Mouse (Mus musculus): ENCODE data around the gene 3110009E18Rik. TPM values are rescaled to one million over a fixed set of nuclear protein-coding genes. Genes with fewer than 3 reads are reported as not detected.
"Not testable (repeated sequence)": the region's sequence is repeated elsewhere in the genome, so short reads cannot be mapped to it uniquely, and the experiment has no call there.

3110009E18Rik gene
- polyA plus RNA-seq, 1 experiment from 2014 or later, result 22.2 TPM

GRCm38 (mm10) chr1:120082957-120083585 is 37.9 kb upstream of the 3110009E18Rik start:
- Histone ChIP-seq H3K9ac (ENCODE audit: low read depth, low read length) (no peak overlapping the region), H3K27ac (ENCODE audit: low read depth, low read length) (no peak overlapping the region)

GRCm38 (mm10) chr1:120083921-120084517 is 37.0 kb upstream of the 3110009E18Rik start:
- Histone ChIP-seq H3K27me3 (ENCODE audit: control insufficient read depth, insufficient read depth, low read length) (no peaks in the 10 kb centered on the region), H3K9ac (ENCODE audit: low read depth, low read length) (no peak overlapping the region), H3K4me2 (replicated peaks; ENCODE audit: low read depth, low read length) (no peak overlapping the region), H3K4me1 (ENCODE audit: control insufficient read depth, insufficient read depth, low read length) (0 out of 2 replicates have a peak, but pooled peaks cover 7% of the 10 kb centered on the region), H3K36me3 (ENCODE audit: control insufficient read depth, insufficient read depth, low read length) (no peaks in the 10 kb centered on the region), H3K27ac (ENCODE audit: low read depth, low read length) (no peak overlapping the region), H3K4me3 (ENCODE audit: low read length) (no peak overlapping the region), H3K9me3 (ENCODE audit: control insufficient read depth, low read length) (no peaks in the 10 kb centered on the region)
- no peak for ATAC-seq (ENCODE audit: low FRiP score, low TSS enrichment)
- WGBS, result 58% methylated on average over 5 of the region's 5 CpGs

More at GRCm38 (mm10) chr1:120082957-120083585, 37.9 kb upstream of the 3110009E18Rik start:
- no peaks in the 10 kb centered on the region for H3K27me3 ChIP-seq (ENCODE audit: control insufficient read depth, insufficient read depth, low read length)
- H3K36me3 ChIP-seq (ENCODE audit: control insufficient read depth, insufficient read depth, low read length), result no peaks in the 10 kb centered on the region
- ATAC-seq (ENCODE audit: low FRiP score, low TSS enrichment), result peak; percentile 66
- WGBS, result 25% methylated on average over 7 of the region's 7 CpGs
- H3K4me3 ChIP-seq (ENCODE audit: low read length), result no peak overlapping the region
- H3K4me1 ChIP-seq (ENCODE audit: control insufficient read depth, insufficient read depth, low read length), result 0 out of 2 replicates have a peak, but pooled peaks cover 7% of the 10 kb centered on the region
- H3K9me3 ChIP-seq (ENCODE audit: control insufficient read depth, low read length), result no peaks in the 10 kb centered on the region
- H3K4me2 ChIP-seq (replicated peaks; ENCODE audit: low read depth, low read length), result peak overlapping the region; percentile 21; the same call in 1 of the 2 replicates

GRCm38 (mm10) chr1:120085696-120086095 is 35.3 kb upstream of the 3110009E18Rik start:
- Histone ChIP-seq H3K4me1 (ENCODE audit: control insufficient read depth, insufficient read depth, low read length) (0 out of 2 replicates have a peak, but pooled peaks cover 7% of the 10 kb centered on the region), H3K27me3 (ENCODE audit: control insufficient read depth, insufficient read depth, low read length) (no peaks in the 10 kb centered on the region), H3K9me3 (ENCODE audit: control insufficient read depth, low read length) (no peaks in the 10 kb centered on the region), H3K27ac (ENCODE audit: low read depth, low read length) (no peak overlapping the region), H3K9ac (ENCODE audit: low read depth, low read length) (no peak overlapping the region), H3K36me3 (ENCODE audit: control insufficient read depth, insufficient read depth, low read length) (no peaks in the 10 kb centered on the region), H3K4me2 (replicated peaks; ENCODE audit: low read depth, low read length) (no peak overlapping the region), H3K4me3 (ENCODE audit: low read length) (no peak overlapping the region)
- no peak for ATAC-seq (ENCODE audit: low FRiP score, low TSS enrichment)
- WGBS, result 63% methylated on average over 3 of the region's 3 CpGs

- no peaks in the 10 kb centered on the region for H3K9me3 ChIP-seq (ENCODE audit: control insufficient read depth, low read length)
- H3K27me3 ChIP-seq (ENCODE audit: control insufficient read depth, insufficient read depth, low read length), result no peaks in the 10 kb centered on the region
- no peak for ATAC-seq (ENCODE audit: low FRiP score, low TSS enrichment)
- H3K27ac ChIP-seq (ENCODE audit: low read depth, low read length), result no peak overlapping the region
- H3K4me2 ChIP-seq (replicated peaks; ENCODE audit: low read depth, low read length), result no peak overlapping the region
- H3K4me3 ChIP-seq (ENCODE audit: low read length), result no peak overlapping the region
- no peaks in the 10 kb centered on the region for H3K36me3 ChIP-seq (ENCODE audit: control insufficient read depth, insufficient read depth, low read length)
- 70% methylated on average over 13 of the region's 13 CpGs for WGBS
- H3K4me1 ChIP-seq (ENCODE audit: control insufficient read depth, insufficient read depth, low read length), result 0 out of 2 replicates have a peak, but pooled peaks cover 7% of the 10 kb centered on the region
- no peak overlapping the region for H3K9ac ChIP-seq (ENCODE audit: low read depth, low read length)
Observed at GRCm38 (mm10) chr1:120086644-120087043, 34.3 kb upstream of the 3110009E18Rik start.

GRCm38 (mm10) chr1:120089180-120089579 is 31.8 kb upstream of the 3110009E18Rik start:
- Histone ChIP-seq H3K9ac (ENCODE audit: low read depth, low read length) (no peak overlapping the region), H3K27ac (ENCODE audit: low read depth, low read length) (no peak overlapping the region), H3K4me3 (ENCODE audit: low read length) (no peak overlapping the region), H3K9me3 (ENCODE audit: control insufficient read depth, low read length) (0 out of 2 replicates have a peak, but pooled peaks cover 3% of the 10 kb centered on the region), H3K27me3 (ENCODE audit: control insufficient read depth, insufficient read depth, low read length) (no peaks in the 10 kb centered on the region), H3K4me1 (ENCODE audit: control insufficient read depth, insufficient read depth, low read length) (no peaks in the 10 kb centered on the region), H3K4me2 (replicated peaks; ENCODE audit: low read depth, low read length) (no peak overlapping the region), H3K36me3 (ENCODE audit: control insufficient read depth, insufficient read depth, low read length) (no peaks in the 10 kb centered on the region)
- no peak for ATAC-seq (ENCODE audit: low FRiP score, low TSS enrichment)
- 16% methylated on average over 3 of the region's 5 CpGs for WGBS

- Histone ChIP-seq H3K4me2 (replicated peaks; ENCODE audit: low read depth, low read length) (no peak overlapping the region), H3K4me3 (ENCODE audit: low read length) (no peak overlapping the region), H3K9ac (ENCODE audit: low read depth, low read length) (no peak overlapping the region), H3K9me3 (ENCODE audit: control insufficient read depth, low read length) (0 out of 2 replicates have a peak, but pooled peaks cover 3% of the 10 kb centered on the region), H3K27me3 (ENCODE audit: control insufficient read depth, insufficient read depth, low read length) (no peaks in the 10 kb centered on the region), H3K36me3 (ENCODE audit: control insufficient read depth, insufficient read depth, low read length) (no peaks in the 10 kb centered on the region), H3K27ac (ENCODE audit: low read depth, low read length) (no peak overlapping the region), H3K4me1 (ENCODE audit: control insufficient read depth, insufficient read depth, low read length) (no peaks in the 10 kb centered on the region)
- ATAC-seq (ENCODE audit: low FRiP score, low TSS enrichment), result no peak
- 84% methylated on average over 8 of the region's 8 CpGs for WGBS
Observed at GRCm38 (mm10) chr1:120090880-120091570, 30.0 kb upstream of the 3110009E18Rik start.

GRCm38 (mm10) chr1:120093482-120094134 is 27.4 kb upstream of the 3110009E18Rik start:
- not testable (repeated sequence) for H3K27ac ChIP-seq (ENCODE audit: low read depth, low read length); H3K9me3 ChIP-seq (ENCODE audit: control insufficient read depth, low read length); H3K36me3 ChIP-seq (ENCODE audit: control insufficient read depth, insufficient read depth, low read length); H3K4me2 ChIP-seq (replicated peaks; ENCODE audit: low read depth, low read length); H3K4me3 ChIP-seq (ENCODE audit: low read length); H3K9ac ChIP-seq (ENCODE audit: low read depth, low read length); H3K4me1 ChIP-seq (ENCODE audit: control insufficient read depth, insufficient read depth, low read length); H3K27me3 ChIP-seq (ENCODE audit: control insufficient read depth, insufficient read depth, low read length)
- WGBS, result 51% methylated on average over 11 of the region's 14 CpGs
- 0 out of 2 replicates have a peak, but pooled peaks have one; percentile 56 for ATAC-seq (ENCODE audit: low FRiP score, low TSS enrichment)

GRCm38 (mm10) chr1:120094920-120095319 is 26.1 kb upstream of the 3110009E18Rik start:
- Histone ChIP-seq H3K36me3 (ENCODE audit: control insufficient read depth, insufficient read depth, low read length) (no peaks in the 10 kb centered on the region), H3K4me3 (ENCODE audit: low read length) (no peak overlapping the region), H3K4me2 (replicated peaks; ENCODE audit: low read depth, low read length) (no peak overlapping the region), H3K9ac (ENCODE audit: low read depth, low read length) (no peak overlapping the region), H3K27me3 (ENCODE audit: control insufficient read depth, insufficient read depth, low read length) (no peaks in the 10 kb centered on the region), H3K9me3 (ENCODE audit: control insufficient read depth, low read length) (0 out of 2 replicates have a peak, but pooled peaks cover 3% of the 10 kb centered on the region), H3K4me1 (ENCODE audit: control insufficient read depth, insufficient read depth, low read length) (no peaks in the 10 kb centered on the region), H3K27ac (ENCODE audit: low read depth, low read length) (no peak overlapping the region)
- no peak for ATAC-seq (ENCODE audit: low FRiP score, low TSS enrichment)
- 85% methylated on average over 3 of the region's 3 CpGs for WGBS

All from kidney, embryonic 14.5 days (tissue).